Mouse (Mus musculus): ENCODE data around the gene Dpy19l1. TPM values are rescaled to one million over a fixed set of nuclear protein-coding genes. Genes with fewer than 3 reads are reported as not detected.

Dpy19l1 gene
- 42.6 and 45.2 TPM in 2 replicates for total RNA-seq (2014; fragmentation: Nextera tagmentation)
- total RNA-seq (2017): 54.6 and 64.1 TPM in 2 replicates

DNA sequence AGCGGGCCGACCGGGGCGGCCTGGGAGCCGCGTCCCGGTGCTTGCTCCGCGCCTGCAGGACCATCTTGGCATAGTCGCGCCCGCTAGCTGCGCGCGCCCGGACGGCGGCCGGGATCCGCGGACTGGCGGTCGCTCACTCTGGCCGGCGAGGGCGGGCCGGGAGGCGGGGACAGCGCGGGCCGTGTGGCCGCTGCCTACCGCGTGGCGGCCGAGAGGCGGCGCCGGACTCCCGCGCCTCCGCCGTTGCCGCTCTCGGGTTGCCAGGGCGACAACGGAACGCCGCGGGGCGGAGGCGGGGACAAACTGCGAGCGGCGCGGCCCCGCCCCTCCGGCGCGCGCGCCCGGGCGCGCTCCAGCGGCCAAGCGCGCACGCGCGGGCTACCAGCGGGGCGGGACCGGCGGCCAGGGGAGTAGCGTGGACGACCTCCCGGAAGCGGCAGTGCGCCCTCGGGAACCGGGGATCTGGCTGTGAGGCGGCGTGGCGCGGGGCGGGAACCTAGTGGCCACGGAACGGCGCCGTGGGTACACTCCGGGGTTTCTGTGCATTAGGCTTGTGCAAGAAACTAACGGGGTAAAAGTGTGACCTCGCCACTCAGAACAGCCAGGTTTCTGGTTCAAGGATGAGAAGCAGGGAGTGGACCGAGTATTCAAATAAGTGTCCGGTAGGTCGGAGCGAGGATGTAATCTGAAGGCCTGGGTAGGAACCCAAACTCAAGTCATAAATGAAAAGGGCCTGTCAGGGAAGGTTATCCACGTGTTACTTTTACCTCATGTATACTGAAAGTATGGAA, at the start of gene Dpy19l1:
TSS of gene Dpy19l1 (minus strand) at position 74 of the 791 bp plus-strand sequence.
- peak; percentile 66 for ATAC-seq (replicated peaks; ENCODE audit: poor library complexity, severe bottlenecking)

DNA sequence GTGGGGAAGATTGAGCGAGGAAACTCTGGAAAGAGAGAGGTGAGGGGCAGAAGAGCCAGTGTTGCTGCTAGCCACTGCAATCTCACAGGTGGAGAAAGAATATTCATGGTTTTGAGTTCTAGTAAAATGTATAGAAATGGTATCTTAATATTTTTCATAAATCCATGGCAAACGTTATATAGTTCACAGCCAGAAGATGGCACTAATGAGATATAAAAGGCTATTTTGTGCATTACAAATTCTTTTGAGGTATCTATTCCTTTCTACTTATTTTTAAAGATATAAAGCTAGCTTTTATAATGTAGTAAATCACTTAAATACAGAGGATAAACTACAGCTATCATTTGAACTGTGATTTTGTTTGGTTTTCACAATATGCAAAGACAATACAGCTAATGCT, 35.2 kb upstream of the Dpy19l1 start:
- ATAC-seq (replicated peaks; ENCODE audit: poor library complexity, severe bottlenecking): no peak

DNA sequence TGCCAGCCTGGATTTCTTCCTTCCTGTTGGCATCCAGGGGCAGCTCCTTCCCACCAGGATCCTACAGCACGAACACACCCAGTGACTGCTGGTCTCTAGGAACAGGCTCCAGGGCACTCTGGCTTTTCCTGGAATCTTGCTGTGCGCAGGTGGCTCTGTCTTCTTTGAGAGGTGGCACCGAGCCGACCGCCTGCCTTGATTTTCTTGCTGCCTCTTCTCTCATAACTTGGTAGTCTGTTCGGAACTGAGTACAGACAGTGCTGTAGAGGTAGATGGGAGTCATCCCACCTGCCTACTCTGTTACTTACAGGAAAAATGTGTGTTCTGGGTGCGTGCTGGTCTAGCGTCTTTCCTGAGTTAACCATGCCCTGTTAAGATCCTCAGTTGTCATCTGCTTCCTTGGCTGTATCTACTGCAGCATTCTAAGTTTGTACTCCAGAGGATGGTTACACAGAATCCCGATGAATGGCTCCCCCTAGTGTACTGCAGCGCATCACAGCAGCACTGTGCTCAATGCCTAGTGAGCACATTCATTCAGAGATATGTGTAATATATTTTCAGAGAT, 13.7 kb upstream of the Dpy19l1 start:
- ATAC-seq (replicated peaks; ENCODE audit: poor library complexity, severe bottlenecking): peak; percentile 78

DNA sequence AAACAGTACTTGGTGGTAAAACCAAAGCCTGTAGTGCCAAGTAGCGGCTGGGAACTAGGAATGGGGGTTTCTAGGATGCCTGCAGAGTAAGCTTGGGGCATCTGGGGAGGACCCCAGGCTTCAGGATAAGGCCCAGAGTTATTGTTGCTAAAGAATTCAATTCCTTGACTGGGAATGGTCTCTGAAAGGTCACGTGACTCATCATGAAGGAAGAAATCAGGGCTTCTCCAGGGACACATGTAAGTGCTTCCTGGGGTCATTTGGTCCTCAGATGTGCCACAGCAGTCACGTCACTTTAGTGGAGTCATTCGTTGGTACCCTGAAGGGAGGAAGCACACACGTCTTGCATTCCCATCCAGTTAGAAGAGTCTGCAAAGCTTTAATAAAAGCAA, 11.1 kb upstream of the Dpy19l1 start:
- no peak for ATAC-seq (replicated peaks; ENCODE audit: poor library complexity, severe bottlenecking)

DNA sequence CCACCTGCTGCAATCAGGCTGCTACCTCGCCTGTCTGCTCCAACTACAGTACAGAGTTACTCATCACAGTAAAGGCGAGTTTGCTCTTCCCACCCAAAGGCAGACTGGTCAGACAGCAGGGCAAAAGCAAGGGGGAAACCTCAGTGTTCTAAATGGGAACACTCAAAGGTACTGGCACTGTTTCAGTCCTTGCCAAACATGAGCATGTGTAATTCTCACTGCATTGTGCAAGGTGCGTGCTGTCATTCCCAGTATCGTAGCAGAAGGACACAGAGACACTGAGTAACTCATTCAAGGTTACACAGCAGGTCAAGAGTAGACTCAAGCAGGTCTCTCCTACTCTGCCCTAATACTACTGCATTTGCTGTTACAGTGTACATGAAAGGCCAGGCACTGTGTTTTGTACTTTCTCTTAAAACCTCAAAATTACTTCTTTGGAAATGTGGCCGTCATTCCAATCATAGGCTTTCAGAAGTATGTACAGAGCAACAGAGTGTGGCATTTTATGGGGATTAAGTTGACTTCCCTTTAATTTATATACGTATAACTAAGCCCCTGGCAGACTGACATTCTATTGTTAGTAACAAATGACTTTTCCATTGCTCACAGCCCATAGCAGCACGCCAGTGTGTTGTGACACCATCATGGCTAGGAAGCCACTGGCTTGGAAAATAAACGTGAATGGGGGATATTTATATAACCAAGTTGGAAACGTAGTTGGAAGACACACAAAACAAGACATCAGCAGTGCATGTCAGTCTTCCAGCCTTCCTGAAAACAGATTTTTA, 10.5 kb upstream of the Dpy19l1 start:
- no peak for ATAC-seq (replicated peaks; ENCODE audit: poor library complexity, severe bottlenecking)

DNA sequence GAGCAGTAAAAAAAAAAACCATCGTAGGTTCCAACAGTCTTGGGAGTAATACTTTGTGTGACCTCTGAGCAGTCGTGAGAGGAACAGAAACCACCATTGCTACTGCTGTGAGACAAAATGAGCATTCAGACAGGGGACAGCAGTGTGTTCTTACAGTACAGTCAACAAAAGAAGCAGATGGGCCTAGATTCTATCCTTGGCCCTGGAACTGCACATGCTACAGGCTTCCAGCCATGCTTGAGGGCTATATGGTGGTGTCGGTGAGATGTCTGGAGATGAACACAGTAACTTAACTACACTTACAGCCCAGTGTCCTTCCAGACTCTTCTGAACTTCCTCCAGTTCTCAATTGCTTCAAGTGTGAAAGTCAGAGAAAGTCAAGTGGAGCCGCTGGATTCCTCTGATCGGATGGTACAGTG, 9.2 kb upstream of the Dpy19l1 start:
- peak; percentile 72 for ATAC-seq (replicated peaks; ENCODE audit: poor library complexity, severe bottlenecking)

DNA sequence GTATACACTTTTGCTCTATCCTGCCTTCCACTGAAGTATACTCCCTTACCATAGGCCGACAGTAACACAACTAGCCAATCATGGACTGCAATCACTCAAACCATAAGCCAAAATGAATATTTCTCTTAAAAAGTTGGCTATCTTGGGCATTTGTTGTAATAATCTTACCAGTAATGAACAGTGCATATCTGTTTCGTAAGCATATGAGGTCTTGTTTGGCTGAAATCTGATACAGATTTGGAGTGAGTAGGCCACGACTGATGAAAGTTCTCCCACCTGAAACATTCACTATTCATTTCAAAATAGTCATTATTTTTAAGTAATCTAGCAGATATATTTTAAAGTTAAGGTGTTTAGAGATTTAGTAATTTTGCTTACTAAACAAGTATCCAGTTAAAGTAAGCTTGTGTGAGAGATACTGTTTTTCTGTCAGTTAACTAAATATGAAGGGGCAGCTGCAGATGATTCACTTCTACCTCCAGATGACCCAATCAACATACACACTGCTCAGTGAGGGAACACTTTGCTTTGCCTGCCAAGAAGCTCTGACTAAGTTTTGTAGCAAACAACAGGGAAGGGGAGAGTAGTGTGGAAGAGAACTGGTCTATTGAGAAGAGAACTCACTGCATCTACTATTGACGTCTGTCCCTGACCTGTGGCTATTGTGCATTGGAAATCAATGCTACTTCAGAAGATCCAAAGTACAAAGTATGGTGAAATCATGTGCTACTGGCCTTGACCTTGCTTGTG, 8.6 kb upstream of the Dpy19l1 start:
- ATAC-seq (replicated peaks; ENCODE audit: poor library complexity, severe bottlenecking): no peak

DNA sequence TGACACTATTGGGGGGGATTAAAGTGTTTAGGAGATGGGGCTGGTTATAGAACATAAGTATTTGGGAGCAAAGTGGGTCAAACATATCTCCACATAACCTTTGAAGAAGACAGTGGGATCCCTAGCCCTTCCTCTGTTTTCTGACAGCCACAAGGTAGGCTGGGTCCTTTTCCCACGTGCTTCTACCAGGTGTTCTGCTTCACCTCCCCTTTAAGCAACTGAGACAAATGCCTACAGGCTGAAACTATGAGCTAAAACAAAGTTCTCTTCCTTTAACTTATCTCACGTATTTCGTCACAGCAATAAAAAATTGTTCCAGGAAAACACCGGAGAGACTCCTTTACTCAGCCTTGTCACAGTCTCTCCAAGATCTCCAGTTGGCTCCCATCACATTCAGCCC, 5.9 kb upstream of the Dpy19l1 start:
- no peak for ATAC-seq (replicated peaks; ENCODE audit: poor library complexity, severe bottlenecking)

DNA sequence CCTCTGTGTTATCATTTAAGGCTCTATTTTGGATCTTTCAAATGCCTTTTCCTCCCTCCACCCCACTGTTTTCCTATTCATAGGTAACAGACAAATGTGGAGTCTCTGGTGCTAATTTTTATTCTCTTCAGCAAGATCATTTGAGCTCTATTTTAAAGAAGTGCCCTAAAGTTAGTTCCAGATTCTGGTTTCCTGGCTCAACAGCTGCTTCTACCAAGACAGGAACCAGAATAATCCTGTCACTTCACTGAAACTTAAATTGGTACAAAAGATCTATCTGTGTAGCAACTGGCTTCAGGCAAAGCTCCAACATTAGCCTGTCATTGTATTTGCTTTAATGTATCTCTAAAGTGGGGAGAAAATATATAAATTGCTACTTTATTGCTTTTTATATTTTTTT, 3.6 kb upstream of the Dpy19l1 start:
- ATAC-seq (replicated peaks; ENCODE audit: poor library complexity, severe bottlenecking): no peak

DNA sequence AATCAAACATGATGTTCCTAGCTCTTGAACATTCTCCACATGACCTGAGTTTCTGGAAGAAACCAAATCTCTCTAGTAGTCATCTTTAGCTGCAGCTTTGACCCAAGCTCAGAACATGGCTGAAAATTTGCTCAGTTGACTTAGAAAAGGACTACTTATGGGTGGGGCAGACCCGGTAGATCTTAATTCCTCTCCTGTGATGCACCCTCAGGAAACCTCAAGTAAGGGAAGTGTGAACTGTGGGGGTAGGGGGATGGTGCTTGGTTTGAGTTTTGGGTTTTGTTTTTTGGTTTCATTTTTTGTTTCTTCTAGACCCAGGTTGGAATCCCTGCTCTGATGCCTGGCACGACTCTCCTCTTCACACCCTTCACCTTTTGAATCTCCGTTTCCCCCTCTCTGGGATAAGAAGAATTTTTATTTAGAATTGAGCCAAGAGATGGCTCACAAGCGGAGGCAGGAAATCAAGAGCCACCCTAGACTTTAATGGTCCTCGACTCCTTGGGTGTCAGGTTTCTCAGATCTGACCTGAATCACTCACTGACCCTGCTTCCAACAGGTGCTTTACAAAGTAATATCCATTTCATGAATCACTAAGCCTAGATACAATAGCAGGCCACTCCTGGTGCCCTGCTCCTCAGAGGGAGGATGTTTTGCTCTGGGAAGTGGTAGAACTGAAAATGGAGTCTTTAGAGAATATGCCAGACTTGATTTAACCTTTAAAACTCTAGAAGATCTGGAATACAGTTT, 2.2 kb upstream of the Dpy19l1 start:
- ATAC-seq (replicated peaks; ENCODE audit: poor library complexity, severe bottlenecking): peak; percentile 49

DNA sequence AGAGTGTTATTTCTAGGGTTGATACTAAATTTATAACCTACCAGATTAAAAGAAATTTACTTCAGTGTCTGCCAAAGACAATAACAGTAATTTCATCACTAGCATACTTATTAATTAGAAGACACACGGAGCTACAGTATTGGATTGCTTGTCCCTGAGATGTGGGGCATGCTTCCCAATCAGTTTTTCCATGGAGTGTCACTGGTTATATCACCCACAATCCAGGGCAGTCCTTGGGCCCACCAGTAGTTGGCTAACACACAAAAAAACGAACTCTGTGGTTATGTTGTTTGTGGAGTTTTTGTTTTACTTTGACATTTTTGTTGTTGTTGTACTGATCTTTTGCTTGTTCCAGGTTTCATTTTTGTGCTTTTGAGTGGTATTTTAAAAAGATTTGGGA, 1.4 kb upstream of the Dpy19l1 start:
- ATAC-seq (replicated peaks; ENCODE audit: poor library complexity, severe bottlenecking): no peak

DNA sequence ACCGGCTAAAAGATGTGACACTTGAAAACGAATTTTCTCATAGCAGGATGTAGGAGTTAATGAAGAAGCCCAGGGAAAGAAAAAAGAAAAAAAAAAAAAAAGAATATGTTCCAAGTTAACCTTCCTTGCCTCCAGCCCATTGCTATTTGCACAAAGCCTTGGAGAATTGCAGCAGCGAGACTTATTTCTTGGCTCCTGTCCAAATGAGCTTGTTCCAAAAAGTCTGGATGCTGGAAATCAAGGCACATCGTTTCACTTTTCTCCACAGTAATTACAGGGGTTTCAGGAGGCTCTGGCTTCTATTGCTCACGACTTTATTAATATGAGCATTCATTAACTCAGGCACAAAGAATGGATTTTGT, 899 bp upstream of the Dpy19l1 start:
- no peak for ATAC-seq (replicated peaks; ENCODE audit: poor library complexity, severe bottlenecking)

DNA sequence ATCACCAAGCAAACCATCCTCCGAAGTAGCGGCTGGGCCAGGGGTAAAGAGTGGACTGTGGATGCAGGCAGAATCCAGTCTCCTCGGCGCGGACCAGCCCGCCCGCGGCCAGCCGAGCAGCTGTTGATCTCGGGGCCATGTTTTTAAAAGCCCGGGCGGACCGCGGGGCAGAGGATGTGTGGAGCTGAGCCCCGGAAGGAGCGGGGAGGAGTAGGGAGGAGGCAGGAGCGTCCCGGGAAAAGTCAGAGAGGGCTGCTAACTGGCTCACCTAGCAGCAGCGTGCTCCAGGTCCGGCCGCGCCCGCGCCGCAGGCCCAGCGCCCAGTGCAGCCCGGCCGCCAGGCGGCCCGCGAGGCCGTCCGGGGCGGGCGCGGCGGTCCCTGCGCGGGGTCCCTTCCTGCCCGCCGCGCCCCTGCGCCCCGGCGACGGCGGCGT, 352 bp downstream of the Dpy19l1 start:
- ATAC-seq (replicated peaks; ENCODE audit: poor library complexity, severe bottlenecking): peak; percentile 15

DNA sequence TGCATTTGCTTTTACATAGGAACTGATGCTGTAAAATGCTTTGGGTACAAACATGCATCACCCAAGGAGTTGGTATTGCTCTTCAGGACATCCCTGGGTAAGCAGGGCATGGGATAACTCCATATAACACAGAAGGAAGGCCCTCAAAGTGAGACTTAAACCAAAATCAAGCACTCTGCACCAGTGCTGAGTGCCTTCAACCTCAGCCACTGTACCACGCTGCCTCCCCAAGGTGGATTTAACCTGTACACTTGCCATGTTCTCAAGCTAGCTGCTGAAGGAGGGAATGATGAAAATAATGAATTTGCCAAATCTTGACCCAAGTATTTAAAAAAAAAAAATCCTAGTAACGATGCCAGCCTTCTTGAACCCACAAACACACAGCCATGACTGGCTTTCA, 1.3 kb downstream of the Dpy19l1 start:
- ATAC-seq (replicated peaks; ENCODE audit: poor library complexity, severe bottlenecking): no peak

DNA sequence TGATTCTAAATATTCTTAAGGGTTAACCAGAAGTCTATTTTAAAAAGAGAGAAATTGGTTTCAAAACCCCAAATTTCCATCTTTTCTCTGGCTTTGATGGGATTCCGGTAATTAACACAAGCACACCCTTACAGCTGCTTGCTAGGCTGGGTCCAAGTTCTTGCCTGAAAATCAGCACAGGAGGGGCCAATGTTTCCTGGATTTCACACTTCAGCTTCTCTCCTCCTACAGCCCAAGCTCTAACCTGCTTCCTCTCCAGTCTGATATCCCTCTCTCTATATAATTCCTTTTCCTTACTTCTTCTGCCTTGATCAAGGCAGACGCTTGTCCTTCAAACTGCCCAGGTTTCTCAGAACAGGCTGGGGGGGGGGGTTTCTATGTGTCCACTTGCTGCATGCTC, 6.7 kb downstream of the Dpy19l1 start:
- no peak for ATAC-seq (replicated peaks; ENCODE audit: poor library complexity, severe bottlenecking)

DNA sequence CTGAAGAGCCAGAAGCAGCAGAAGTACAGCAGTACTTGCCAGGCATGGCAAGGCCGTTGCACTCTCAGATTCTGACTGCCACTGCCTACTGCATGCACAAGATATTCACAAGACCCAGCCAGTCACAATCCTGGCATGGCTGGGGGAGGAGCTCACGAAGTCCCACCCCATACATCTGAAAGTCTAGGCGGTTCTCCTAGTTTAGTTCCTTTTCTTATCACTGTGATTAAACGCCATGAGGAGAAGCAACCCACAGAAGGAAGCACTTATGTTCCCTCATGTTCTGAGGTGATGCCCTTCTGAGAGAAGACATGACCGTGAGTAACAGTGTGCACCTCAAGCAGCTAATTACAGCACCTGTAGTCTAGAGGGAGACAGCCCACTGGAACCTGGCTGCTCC, 12.4 kb downstream of the Dpy19l1 start:
- no peak for ATAC-seq (replicated peaks; ENCODE audit: poor library complexity, severe bottlenecking)

DNA sequence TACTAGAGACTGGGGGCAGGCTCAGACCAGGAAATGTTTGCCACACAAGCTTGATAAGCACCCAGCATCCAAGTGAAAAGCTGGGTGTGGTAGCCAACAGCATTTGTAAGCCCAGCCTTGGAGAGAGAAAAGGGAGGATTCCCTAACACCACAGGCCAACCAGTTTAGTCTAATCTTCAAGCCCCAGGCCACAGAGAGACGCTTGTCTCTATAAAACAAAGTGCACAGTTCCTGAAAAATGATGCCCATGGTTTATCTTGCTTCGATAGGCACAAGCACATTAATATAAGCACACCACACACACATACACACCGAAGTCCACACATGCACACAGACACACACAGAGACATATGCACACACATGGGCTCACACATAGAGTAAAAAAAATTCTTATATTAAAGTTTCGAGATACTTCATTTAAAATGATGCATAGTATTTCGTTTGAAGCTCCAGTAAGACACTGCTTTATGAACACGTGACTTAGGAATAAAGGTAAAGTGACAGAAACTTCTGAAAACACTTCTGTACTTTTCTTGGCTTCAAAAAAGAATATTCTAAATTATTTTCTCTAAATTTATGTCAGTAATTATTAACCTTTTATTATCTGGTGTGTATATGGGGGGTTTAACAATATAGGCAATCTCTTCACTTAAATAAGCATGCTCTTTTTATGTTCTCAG, 14.4 kb downstream of the Dpy19l1 start:
- ATAC-seq (replicated peaks; ENCODE audit: poor library complexity, severe bottlenecking): no peak

DNA sequence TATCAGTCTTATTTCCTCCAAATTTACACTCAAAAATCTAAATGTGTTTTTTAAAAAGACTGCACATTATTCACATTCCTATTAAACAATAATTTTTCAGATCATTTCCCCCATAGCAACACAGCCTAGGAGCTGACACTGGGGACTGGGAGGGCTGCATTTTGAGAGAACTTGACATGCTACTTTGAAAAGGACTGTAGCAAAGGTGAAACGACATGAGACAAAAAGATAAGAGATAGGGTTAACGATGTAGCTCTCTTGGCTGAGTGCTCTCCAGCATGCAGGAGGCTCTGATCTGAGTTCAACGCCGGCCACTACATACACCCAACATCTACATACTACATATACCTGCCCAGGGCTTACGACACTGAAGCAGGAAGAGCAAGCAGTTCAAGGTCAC, 20.6 kb downstream of the Dpy19l1 start:
- ATAC-seq (replicated peaks; ENCODE audit: poor library complexity, severe bottlenecking): no peak

DNA sequence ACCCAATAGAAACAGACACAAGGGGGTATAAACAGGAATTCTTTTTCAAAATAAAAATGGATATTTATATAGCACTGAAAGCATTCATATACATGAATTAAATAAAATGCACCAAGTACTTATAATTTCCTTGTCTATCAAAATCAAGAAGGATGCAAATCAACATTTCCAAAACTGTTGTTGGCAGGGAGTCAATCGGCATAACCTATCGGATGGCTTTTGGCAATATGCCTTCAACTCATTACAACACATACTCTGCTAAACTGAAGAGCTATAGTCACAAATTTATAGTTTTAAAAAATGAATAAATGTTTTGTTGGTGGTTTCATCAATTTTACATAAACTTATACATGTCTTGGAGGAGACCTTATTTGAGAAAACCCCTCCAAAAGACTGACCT, 25.7 kb downstream of the Dpy19l1 start:
- ATAC-seq (replicated peaks; ENCODE audit: poor library complexity, severe bottlenecking): no peak
